Mouse (Mus musculus) stomach, postnatal 0 days (tissue): ENCODE measurements at regions not wholly inside any gene's neighbourhood (a gene's known extent, or its start where the extent isn't known, plus 50 kb on each side); places are given as distances from the start of the nearest gene placed in this dataset.

Source experiments
- ATAC-seq: fragments of 200-750 bp; cut with Nextera tagmentation; 2 replicates; pipeline ENCODE4 v1.8.0; 2017; ENCODE audit not compliant: low FRiP score, low TSS enrichment
- DNase-seq: peaks from one replicate; pipeline ENCODE4 v3.0.0-alpha.2; 2016; ENCODE audit warnings: low spot score
- H3K27ac ChIP-seq: fragments of 300-500 bp; sonication (generic); replicated peaks from 2 replicates; pipeline ENCODE4 v1.5.1; 2014; ENCODE audit warnings: mild to moderate bottlenecking, control low read depth
- H3K27me3 ChIP-seq: fragments of 300-500 bp; sonication (generic); 2 replicates; pipeline ENCODE4 v1.6.1; 2014; ENCODE audit warnings: low read length; ENCODE audit not compliant: control insufficient read depth, insufficient read depth
- H3K36me3 ChIP-seq: fragments of 300-500 bp; sonication (generic); 2 replicates; pipeline ENCODE4 v1.6.1; 2014; ENCODE audit warnings: low read length, mixed read lengths; ENCODE audit not compliant: control insufficient read depth, insufficient read depth
- H3K4me1 ChIP-seq: fragments of 300-500 bp; sonication (generic); replicated peaks from 2 replicates; pipeline ENCODE4 v1.6.1; 2014; ENCODE audit warnings: antibody characterized with exemption; ENCODE audit not compliant: control insufficient read depth, insufficient read depth
- H3K4me2 ChIP-seq: fragments of 300-500 bp; sonication (generic); replicated peaks from 2 replicates; pipeline ENCODE4 v1.6.1; 2014; ENCODE audit warnings: low read depth, mild to moderate bottlenecking, control low read depth, moderate library complexity
- H3K4me3 ChIP-seq: fragments of 300-500 bp; sonication (generic); 2 replicates; pipeline ENCODE4 v1.5.1; 2014; ENCODE audit warnings: low read depth, low read length, control low read depth
- H3K9ac ChIP-seq: fragments of 300-500 bp; sonication (generic); 2 replicates; pipeline ENCODE4 v1.6.1; 2014; ENCODE audit warnings: mild to moderate bottlenecking, low read length, control low read depth, mixed read lengths
- H3K9me3 ChIP-seq: fragments of 300-500 bp; sonication (generic); 2 replicates; pipeline ENCODE4 v1.6.1; 2016; ENCODE audit warnings: low read length; ENCODE audit not compliant: control insufficient read depth
- CTCF ChIP-seq: IDR thresholded peaks from 2 replicates; pipeline ENCODE4 v1.5.1; 2016; ENCODE audit warnings: antibody characterized with exemption, low read depth, mild to moderate bottlenecking, moderate library complexity
- EP300 ChIP-seq: optimal IDR thresholded peaks from 2 replicates; pipeline ENCODE3; 2016; ENCODE audit warnings: antibody characterized with exemption
- WGBS: fragments of 180-500 bp; shearing (Covaris S2); extraction: QIAGEN DNeasy Blood & Tissue Kit; methylation state at CpG from one replicate; pipeline ENCODE4 v1.1.7; 2014; 5-methylcytosine and 5-hydroxymethylcytosine counted together

- TF ChIP-seq EP300 = no peak
- TF ChIP-seq CTCF = peak; percentile 81
- Histone ChIP-seq H3K4me2 (no peak overlapping the region), H3K9me3 (no peaks in the 10 kb centered on the region), H3K4me3 (no peak overlapping the region), H3K36me3 (no peaks in the 10 kb centered on the region), H3K27me3 (no peaks in the 10 kb centered on the region), H3K27ac (no peak overlapping the region), H3K4me1 (no peaks in the 10 kb centered on the region), H3K9ac (no peak overlapping the region)
- peak; percentile 73 for DNase-seq
- 68% methylated on average over 5 of the region's 5 CpGs for WGBS
- ATAC-seq = no peak
Measured at GRCm38 (mm10) chr7:134566322-134566721, 104.1 kb upstream of the Dock1 start.

GRCm38 (mm10) chr7:134569247-134569646 lies 101.2 kb upstream of the Dock1 start:
- TF ChIP-seq EP300 (no peak), CTCF (no peak)
- Histone ChIP-seq H3K4me3 (no peak overlapping the region), H3K9me3 (no peaks in the 10 kb centered on the region), H3K36me3 (no peaks in the 10 kb centered on the region), H3K9ac (no peak overlapping the region), H3K4me1 (no peaks in the 10 kb centered on the region), H3K4me2 (no peak overlapping the region), H3K27me3 (no peaks in the 10 kb centered on the region), H3K27ac (no peak overlapping the region)
- ATAC-seq = no peak
- 66% methylated on average over 3 of the region's 3 CpGs for WGBS
- no peak for DNase-seq

GRCm38 (mm10) chr7:134570176-134570810 lies 100.2 kb upstream of the Dock1 start:
- ATAC-seq = no peak
- H3K4me2 ChIP-seq = no peak overlapping the region
- no peaks in the 10 kb centered on the region for H3K9me3 ChIP-seq
- H3K9ac ChIP-seq = no peak overlapping the region
- H3K36me3 ChIP-seq = no peaks in the 10 kb centered on the region
- TF ChIP-seq EP300 (no peak), CTCF (no peak)
- no peak for DNase-seq
- no peak overlapping the region for H3K4me3 ChIP-seq
- H3K4me1 ChIP-seq = no peaks in the 10 kb centered on the region
- H3K27ac ChIP-seq = no peak overlapping the region
- H3K27me3 ChIP-seq = no peaks in the 10 kb centered on the region
- WGBS = 57% methylated on average over 5 of the region's 5 CpGs

GRCm38 (mm10) chr7:134581746-134582145 lies 88.7 kb upstream of the Dock1 start:
- DNase-seq (no peak), ATAC-seq (no peak)
- no peaks in the 10 kb centered on the region for H3K27me3 ChIP-seq
- no peak overlapping the region for H3K9ac ChIP-seq
- no peaks in the 10 kb centered on the region for H3K4me1 ChIP-seq
- TF ChIP-seq CTCF (no peak), EP300 (no peak)
- H3K4me2 ChIP-seq = no peak overlapping the region
- H3K36me3 ChIP-seq = no peaks in the 10 kb centered on the region
- no peak overlapping the region for H3K4me3 ChIP-seq
- H3K9me3 ChIP-seq = no peaks in the 10 kb centered on the region
- no peak overlapping the region for H3K27ac ChIP-seq

GRCm38 (mm10) chr7:134585478-134585877 lies 85.0 kb upstream of the Dock1 start:
- H3K36me3 ChIP-seq = no peaks in the 10 kb centered on the region
- no peaks in the 10 kb centered on the region for H3K27me3 ChIP-seq
- WGBS = 63% methylated on average over 5 of the region's 5 CpGs

GRCm38 (mm10) chr7:134586990-134587389 lies 83.5 kb upstream of the Dock1 start:
- H3K36me3 ChIP-seq = no peaks in the 10 kb centered on the region
- H3K4me3 ChIP-seq = no peak overlapping the region
- 87% methylated on average over 6 of the region's 6 CpGs for WGBS
- no peak overlapping the region for H3K9ac ChIP-seq
- H3K27me3 ChIP-seq = no peaks in the 10 kb centered on the region
- no peak for DNase-seq
- no peak overlapping the region for H3K27ac ChIP-seq
- H3K4me1 ChIP-seq = no peaks in the 10 kb centered on the region
- no peak overlapping the region for H3K4me2 ChIP-seq
- no peaks in the 10 kb centered on the region for H3K9me3 ChIP-seq
- ATAC-seq = no peak
- TF ChIP-seq EP300 = no peak
- no peak for TF ChIP-seq CTCF

More at GRCm38 (mm10) chr7:134585478-134585877, 85.0 kb upstream of the Dock1 start:
- DNase-seq = no peak
- Histone ChIP-seq H3K4me2 (no peak overlapping the region), H3K9ac (no peak overlapping the region), H3K27ac (no peak overlapping the region), H3K4me1 (no peaks in the 10 kb centered on the region), H3K4me3 (no peak overlapping the region), H3K9me3 (no peaks in the 10 kb centered on the region)
- TF ChIP-seq CTCF (no peak), EP300 (no peak)
- no peak for ATAC-seq
